ENCODE assay signal across 8 mouse cellular contexts in the genomic region with DNA sequence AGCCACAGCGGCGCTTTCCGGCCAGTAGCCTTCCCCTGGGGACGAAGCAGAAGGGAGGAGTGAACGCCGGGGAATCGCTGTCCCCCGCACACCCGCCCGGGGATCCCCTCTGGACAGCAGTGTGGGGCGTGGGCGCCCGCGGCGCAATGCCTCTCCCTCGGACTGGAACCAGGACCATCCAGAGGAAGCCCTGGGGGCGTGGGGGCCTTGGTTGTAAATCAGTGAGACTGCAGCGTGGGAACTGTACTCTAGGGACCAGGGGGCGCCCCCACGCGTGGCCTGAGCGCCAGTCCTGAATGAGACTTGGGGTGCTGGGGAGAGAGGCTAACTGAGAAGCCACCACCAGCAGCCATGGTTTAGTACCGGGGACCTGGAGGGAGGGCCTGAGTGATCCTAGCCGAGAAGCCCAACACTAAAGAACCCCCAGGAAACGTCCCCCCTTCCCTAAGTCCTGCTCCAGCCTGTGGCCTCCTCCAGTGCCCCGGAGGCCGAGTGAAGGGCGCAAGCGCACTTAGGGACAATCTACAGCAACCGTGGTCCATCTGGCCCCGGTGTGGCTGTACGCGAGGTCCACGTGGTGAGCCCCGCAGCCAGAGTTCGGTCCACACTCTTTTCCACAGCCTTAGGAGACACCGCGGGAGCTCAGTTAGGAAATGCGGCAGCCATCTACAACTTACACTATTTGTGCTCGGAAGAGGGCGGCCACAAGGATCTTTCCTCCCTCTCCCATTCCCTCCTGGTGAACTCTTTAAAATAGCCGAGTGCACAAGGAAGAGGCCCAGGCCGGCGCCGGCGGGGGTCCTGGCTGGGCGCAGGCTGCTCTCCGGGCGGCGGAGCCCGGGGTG. TPM values are rescaled to one million over a fixed set of nuclear protein-coding genes. Genes with fewer than 3 reads are reported as not detected.
DNase-seq lines count a peak whose midpoint lies in the region; ATAC-seq and TF ChIP-seq lines count a peak whose summit lies in the region.

No protein-coding gene starts in this region.

- H3K27ac ChIP-seq in kidney, adult 2 months (ENCODE audit: insufficient read depth, low read depth, low read length) = peak overlapping the region; percentile 80
- H3K27ac ChIP-seq in neural tube, embryonic 14.5 days (ENCODE audit: low read depth, low read length) = peak overlapping the region; percentile 98

- H3K4me1 ChIP-seq in kidney, adult 2 months (ENCODE audit: control insufficient read depth, insufficient read depth, low read length) = peaks cover 5% of the 10 kb centered on the region; the same call in 1 of the 2 replicates
- H3K4me1 ChIP-seq in neural tube, embryonic 14.5 days (ENCODE audit: control insufficient read depth, insufficient read depth, low read length) = peaks cover 20% of the 10 kb centered on the region

- no peaks in the 10 kb centered on the region for H3K9me3 ChIP-seq in neural tube, embryonic 14.5 days (ENCODE audit: control insufficient read depth, low read length)

- DNase-seq in ovary, postnatal 36 days (ENCODE audit: low spot score) = peak; percentile 63
- DNase-seq in ovary, postnatal 14 days (ENCODE audit: low spot score) = no peak
- peak; percentile 59 for DNase-seq in embryo, embryonic 10 days (ENCODE audit: low spot score)
- DNase-seq in heart, adult 18-20 months = peak; percentile 69 to 78
- DNase-seq in kidney, adult 2 months = peak; percentile 60
- peak; percentile 44 to 50 for DNase-seq in lung, adult 18-20 months
- DNase-seq in thymus, postnatal 0 days (ENCODE audit: low spot score) = peak; percentile 38

- H3K4me2 ChIP-seq in neural tube, embryonic 14.5 days (ENCODE audit: low read depth, low read length) = peak overlapping the region; percentile 96

- H3K9ac ChIP-seq in neural tube, embryonic 14.5 days (replicated peaks; ENCODE audit: low read depth, low read length) = peak overlapping the region; percentile 93

- no peaks in the 10 kb centered on the region for H3K27me3 ChIP-seq in kidney, adult 2 months (replicated peaks; ENCODE audit: control insufficient read depth, insufficient read depth, low read length)
- 0 out of 2 replicates have a peak, but pooled peaks cover 1% of the 10 kb centered on the region for H3K27me3 ChIP-seq in neural tube, embryonic 14.5 days (ENCODE audit: control insufficient read depth, insufficient read depth, low read length)

- no peak for TF ChIP-seq POLR2A in kidney, adult 2 months (IDR thresholded peaks at IDR 0.05; ENCODE audit: low read depth, low read length)

- H3K4me3 ChIP-seq in kidney, adult 2 months (ENCODE audit: insufficient read depth, low read depth, low read length) = peak overlapping the region; percentile 66
- H3K4me3 ChIP-seq in neural tube, embryonic 14.5 days (ENCODE audit: low read depth, low read length) = peak overlapping the region; percentile 89

- WGBS in kidney, adult 2 months = under 1% methylated on average over 51 of the region's 51 CpGs
- WGBS in neural tube, embryonic 14.5 days = under 1% methylated on average over 51 of the region's 51 CpGs

- H3K36me3 ChIP-seq in kidney, adult 2 months (ENCODE audit: control insufficient read depth, insufficient read depth, low read length) = no peaks in the 10 kb centered on the region
- no peaks in the 10 kb centered on the region for H3K36me3 ChIP-seq in neural tube, embryonic 14.5 days (ENCODE audit: control insufficient read depth, insufficient read depth, low read length)

- no peak for ATAC-seq in neural tube, embryonic 14.5 days (ENCODE audit: low read depth)

- no peak for TF ChIP-seq CTCF in kidney, adult 2 months (conservative IDR thresholded peaks at IDR 0.05; ENCODE audit: insufficient read depth, insufficient read length, low read depth, low read length)

RNA-seq across cellular contexts. Expression of a gene that starts 9.4 kb away (rescaled TPM):
- 10 to 100 TPM in 1 of 2 experiments, 1 to 10 TPM in 1; 9.8 to 10.1 TPM for total RNA-seq in heart, adult 18-20 months (2021)
- 17.5 and 19.6 TPM in 2 replicates for polyA plus RNA-seq in kidney, adult 2 months (2012; rRNA removed)
- 26.4 and 28.7 TPM in 2 replicates for polyA plus RNA-seq in neural tube, embryonic 14.5 days (2014; fragmentation: Nextera tagmentation; extraction: Ambion mirVana)
- 6.4 and 6.7 TPM in 2 replicates for polyA plus RNA-seq in thymus, postnatal 0 days (2015; fragmentation: Nextera tagmentation; extraction: Ambion mirVana)
